Mouse (Mus musculus): ENCODE data around the gene Prcc. TPM values are rescaled to one million over a fixed set of nuclear protein-coding genes. Genes with fewer than 3 reads are reported as not detected.
A peak's percentile ranks its signal among the peaks of the same experiment; 100 is the strongest.
"Not testable (repeated sequence)": the region's sequence is repeated elsewhere in the genome, so short reads cannot be mapped to it uniquely, and the experiment has no call there.

Prcc gene
- total RNA-seq, 2 experiments from 2014 or later = 59.8 to 63.6 TPM

GRCm38 (mm10) chr3:87854795-87855568 lies 30.4 kb downstream of the Prcc start:
- DNase-seq (ENCODE audit: low spot score in 2 of 2) = no peak
- intact Hi-C loops (cut with DNase I) = no loop called here

GRCm38 (mm10) chr3:87849117-87849516 lies 36.3 kb downstream of the Prcc start:
- intact Hi-C loops (cut with DNase I) = no loop called here
- no peak for DNase-seq (ENCODE audit: low spot score in 2 of 2)

GRCm38 (mm10) chr3:87847680-87848079 lies 37.7 kb downstream of the Prcc start:
- no peak for DNase-seq (ENCODE audit: low spot score in 2 of 2)
- intact Hi-C loops (cut with DNase I) = no loop called here

GRCm38 (mm10) chr3:87846650-87847110 lies 38.7 kb downstream of the Prcc start, which contains the start of gene Sh2d2a:
Sh2d2a (plus strand) TSS chr3:87846755.
- intact Hi-C loops (cut with DNase I) = no loop called here
- DNase-seq (ENCODE audit: low spot score in 2 of 2) = no peak

- no peak for DNase-seq (ENCODE audit: low spot score in 2 of 2)
- intact Hi-C loops (cut with DNase I) = no loop called here
These were observed 39.2 kb downstream of the Prcc start for GRCm38 (mm10) chr3:87846186-87846585.

GRCm38 (mm10) chr3:87844981-87845380 lies 40.4 kb downstream of the Prcc start:
- intact Hi-C loops (cut with DNase I) = no loop called here
- no peak for DNase-seq (ENCODE audit: low spot score in 2 of 2)

GRCm38 (mm10) chr3:87840858-87841257 lies 44.5 kb downstream of the Prcc start:
- intact Hi-C loops (cut with DNase I) = no loop called here
- no peak for DNase-seq (ENCODE audit: low spot score in 2 of 2)

- intact Hi-C loops (cut with DNase I) = loop anchor here (5.0 kb wide), 1 partner anchor 66 kb away; no protein-coding TSS in a partner anchor
- DNase-seq (ENCODE audit: low spot score in 2 of 2) = peak; percentile 35 to 64
These were observed 46.8 kb downstream of the Prcc start for GRCm38 (mm10) chr3:87838622-87839021.

- intact Hi-C loops (cut with DNase I) = no loop called here
- no peak for DNase-seq (ENCODE audit: low spot score in 2 of 2)
These were observed 51.9 kb downstream of the Prcc start for GRCm38 (mm10) chr3:87833482-87833881.

GRCm38 (mm10) chr3:87832109-87832859 lies 53.1 kb downstream of the Prcc start:
- intact Hi-C loops (cut with DNase I) = no loop called here
- no peak for DNase-seq (ENCODE audit: low spot score in 2 of 2)

GRCm38 (mm10) chr3:87829025-87829424 lies 56.4 kb downstream of the Prcc start:
- DNase-seq (ENCODE audit: low spot score in 2 of 2) = no peak
- intact Hi-C loops (cut with DNase I) = no loop called here

GRCm38 (mm10) chr3:87828435-87828834 lies 57.0 kb downstream of the Prcc start:
- no peak for DNase-seq (ENCODE audit: low spot score in 2 of 2)
- intact Hi-C loops (cut with DNase I) = no loop called here

- intact Hi-C loops (cut with DNase I); DNase-seq (ENCODE audit: low spot score in 2 of 2): not testable (repeated sequence)
These were observed 61.2 kb downstream of the Prcc start, which contains the start of gene Pear1 for GRCm38 (mm10) chr3:87824206-87824605. Pear1 (minus strand) TSS chr3:87824306.

GRCm38 (mm10) chr3:87818226-87818625 lies 67.2 kb downstream of the Prcc start:
- intact Hi-C loops (cut with DNase I) = no loop called here
- DNase-seq (ENCODE audit: low spot score in 2 of 2) = no peak

GRCm38 (mm10) chr3:87816646-87817093 lies 68.7 kb downstream of the Prcc start:
- intact Hi-C loops (cut with DNase I) = loop anchor here (2.0 kb wide), 1 partner anchor 46 kb away; no protein-coding TSS in a partner anchor

GRCm38 (mm10) chr3:87816166-87816565 lies 69.2 kb downstream of the Prcc start:
- no peak for DNase-seq (ENCODE audit: low spot score in 2 of 2)
- intact Hi-C loops (cut with DNase I) = loop anchor here (2.0 kb wide), 1 partner anchor 45 kb away; no protein-coding TSS in a partner anchor

More at GRCm38 (mm10) chr3:87816646-87817093, 68.7 kb downstream of the Prcc start:
- peak; percentile 42 to 62 for DNase-seq (ENCODE audit: low spot score in 2 of 2)

- DNase-seq (ENCODE audit: low spot score in 2 of 2) = no peak
- intact Hi-C loops (cut with DNase I) = no loop called here
These were observed 72.5 kb downstream of the Prcc start for GRCm38 (mm10) chr3:87812873-87813272.

GRCm38 (mm10) chr3:87812413-87812812 lies 73.0 kb downstream of the Prcc start:
- DNase-seq (ENCODE audit: low spot score in 2 of 2) = no peak
- intact Hi-C loops (cut with DNase I) = no loop called here

- intact Hi-C loops (cut with DNase I) = no loop called here
- no peak for DNase-seq (ENCODE audit: low spot score in 2 of 2)
These were observed 74.1 kb downstream of the Prcc start for GRCm38 (mm10) chr3:87811297-87811696.

GRCm38 (mm10) chr3:87809322-87809962 lies 76.0 kb downstream of the Prcc start:
- no peak for DNase-seq (ENCODE audit: low spot score in 2 of 2)
- intact Hi-C loops (cut with DNase I) = no loop called here
